Mouse (Mus musculus) small intestine, adult 2 months (tissue): ENCODE measurements at regions not wholly inside any gene's neighbourhood (a gene's known extent, or its start where the extent isn't known, plus 50 kb on each side); places are given as distances from the start of the nearest gene placed in this dataset.

Source experiments
- H3K27ac ChIP-seq: fragments of 200-500 bp; 2 replicates; pipeline ENCODE4 v1.5.1; 2012; ENCODE audit warnings: low read depth, low read length, control low read depth, inconsistent platforms; ENCODE audit not compliant: insufficient read depth
- H3K27me3 ChIP-seq: fragments of 200-500 bp; 2 replicates; pipeline ENCODE4 v1.6.1; 2012; ENCODE audit warnings: mild to moderate bottlenecking, moderate library complexity, low read length, inconsistent platforms; ENCODE audit not compliant: control insufficient read depth, insufficient read depth
- H3K36me3 ChIP-seq: fragments of 200-500 bp; 2 replicates; pipeline ENCODE4 v1.6.1; 2012; ENCODE audit warnings: mild to moderate bottlenecking, low read length, control low read depth, inconsistent platforms; ENCODE audit not compliant: control insufficient read depth, insufficient read depth
- H3K4me1 ChIP-seq: fragments of 200-500 bp; 2 replicates; pipeline ENCODE4 v1.6.1; 2012; ENCODE audit warnings: low read length, inconsistent platforms, mixed read lengths; ENCODE audit not compliant: control insufficient read depth, insufficient read depth, insufficient read length
- H3K4me3 ChIP-seq: fragments of 200-500 bp; 2 replicates; pipeline ENCODE4 v1.5.1; 2012; ENCODE audit warnings: low read depth, mild to moderate bottlenecking, control low read depth, inconsistent platforms, low read length, moderate library complexity
- CTCF ChIP-seq: fragments of 200-500 bp; IDR thresholded peaks from 2 replicates; pipeline ENCODE4 v1.5.1; 2012; ENCODE audit warnings: low read depth, mild to moderate bottlenecking, control low read depth, inconsistent platforms, low read length, moderate library complexity, mixed read lengths; ENCODE audit not compliant: insufficient replicate concordance, insufficient read length; ENCODE audit errors: extremely low read depth
- POLR2A ChIP-seq: fragments of 200-500 bp; IDR thresholded peaks from 2 replicates; pipeline ENCODE4 v1.6.1; 2012; ENCODE audit warnings: low read depth, mild to moderate bottlenecking, control low read depth, inconsistent platforms, low read length, moderate library complexity
- WGBS: fragments of 180-500 bp; shearing (Covaris S2); methylation state at CpG from one replicate; pipeline ENCODE4 v1.1.7; 2018; 5-methylcytosine and 5-hydroxymethylcytosine counted together

GRCm38 (mm10) chr2:114454901-114455300 is 199.9 kb downstream of the Dph6 start:
- no peaks in the 10 kb centered on the region for H3K36me3 ChIP-seq
- TF ChIP-seq POLR2A (no peak), CTCF (no peak)
- no peak overlapping the region for H3K4me3 ChIP-seq
- no peak overlapping the region for H3K27ac ChIP-seq
- no peaks in the 10 kb centered on the region for H3K27me3 ChIP-seq
- WGBS = 71% methylated on average over 2 of the region's 2 CpGs
- no peaks in the 10 kb centered on the region for H3K4me1 ChIP-seq

DNA sequence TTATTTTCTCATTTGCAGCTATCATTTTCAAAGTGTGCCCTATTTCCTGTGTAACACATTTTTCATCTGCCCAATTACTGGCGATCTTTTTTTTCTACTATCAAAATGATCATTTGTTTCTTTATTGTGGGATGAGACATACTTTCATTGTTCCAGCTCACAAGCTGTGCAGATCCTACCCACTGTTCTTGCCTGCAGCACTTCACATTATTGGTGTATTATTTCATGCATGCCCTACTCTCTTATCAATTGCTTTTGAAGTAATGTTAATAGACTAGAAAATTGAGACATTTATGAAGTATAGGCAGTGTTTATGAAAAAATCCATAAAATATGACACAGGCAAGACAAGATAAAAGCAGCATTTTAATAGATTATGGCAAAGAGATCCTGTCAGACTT is 204.6 kb downstream of the Dph6 start:
- 81% methylated on average over 1 of the region's 1 CpGs for WGBS
- H3K27me3 ChIP-seq = no peaks in the 10 kb centered on the region
- H3K4me1 ChIP-seq = no peaks in the 10 kb centered on the region
- TF ChIP-seq POLR2A = no peak
- no peak for TF ChIP-seq CTCF
- H3K36me3 ChIP-seq = no peaks in the 10 kb centered on the region
- no peak overlapping the region for H3K27ac ChIP-seq
- H3K4me3 ChIP-seq = no peak overlapping the region

DNA sequence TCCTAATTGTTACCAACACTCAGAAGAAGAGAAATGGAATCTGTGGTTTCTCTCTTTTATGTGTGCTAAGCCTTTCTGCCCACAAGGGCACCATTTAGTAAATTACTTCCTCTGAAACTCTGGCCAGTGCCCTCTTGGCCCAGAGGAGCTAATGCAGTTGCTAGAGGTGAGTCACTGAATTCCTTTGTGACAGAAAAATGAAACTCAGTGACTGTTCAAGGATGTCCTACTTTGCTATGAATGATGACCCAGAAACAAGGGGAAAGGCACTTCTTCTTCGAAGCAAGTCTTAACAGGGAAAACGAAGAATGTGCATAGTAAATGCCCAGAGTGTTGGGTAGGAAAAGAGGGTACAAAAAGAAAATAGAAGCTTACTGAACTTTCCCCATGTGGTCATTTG is 211.0 kb downstream of the Dph6 start:
- no peaks in the 10 kb centered on the region for H3K27me3 ChIP-seq
- no peaks in the 10 kb centered on the region for H3K4me1 ChIP-seq
- H3K36me3 ChIP-seq = no peaks in the 10 kb centered on the region
- TF ChIP-seq CTCF (no peak), POLR2A (no peak)
- WGBS = 83% methylated on average over 2 of the region's 2 CpGs
- H3K4me3 ChIP-seq = no peak overlapping the region
- H3K27ac ChIP-seq = no peak overlapping the region

DNA sequence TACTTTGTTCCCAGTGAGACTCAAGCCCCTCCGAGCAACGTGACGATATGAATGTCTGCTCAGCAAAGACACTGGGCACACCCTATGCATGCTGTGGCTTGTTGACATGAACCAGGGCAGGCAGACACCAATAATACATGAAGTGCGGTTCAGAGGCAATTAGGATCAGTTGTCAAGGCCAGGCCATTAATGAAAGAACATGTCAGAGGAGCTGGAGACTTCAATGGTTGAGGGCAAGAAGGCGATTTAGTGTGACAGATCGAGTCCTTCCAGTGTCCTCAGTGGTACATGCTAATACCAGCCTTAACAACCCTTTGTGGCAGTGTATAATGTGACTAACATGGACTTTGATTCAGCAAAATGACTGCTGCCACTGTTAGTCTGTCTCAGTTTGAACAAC is 213.8 kb downstream of the Dph6 start:
- 67% methylated on average over 6 of the region's 6 CpGs for WGBS
- no peaks in the 10 kb centered on the region for H3K27me3 ChIP-seq
- no peaks in the 10 kb centered on the region for H3K36me3 ChIP-seq
- no peak for TF ChIP-seq POLR2A
- TF ChIP-seq CTCF = no peak
- no peak overlapping the region for H3K27ac ChIP-seq
- H3K4me3 ChIP-seq = no peak overlapping the region
- H3K4me1 ChIP-seq = no peaks in the 10 kb centered on the region

- no peak overlapping the region for H3K27ac ChIP-seq
- no peak overlapping the region for H3K4me3 ChIP-seq
- H3K27me3 ChIP-seq = no peaks in the 10 kb centered on the region
- WGBS = 58% methylated on average over 1 of the region's 1 CpGs
- H3K36me3 ChIP-seq = no peaks in the 10 kb centered on the region
- TF ChIP-seq POLR2A (no peak), CTCF (no peak)
- no peaks in the 10 kb centered on the region for H3K4me1 ChIP-seq
Measured at GRCm38 (mm10) chr2:114439668-114440067, 215.1 kb downstream of the Dph6 start.

- H3K36me3 ChIP-seq = no peaks in the 10 kb centered on the region
- no peaks in the 10 kb centered on the region for H3K27me3 ChIP-seq
- 45% methylated on average over 3 of the region's 3 CpGs for WGBS
- H3K4me3 ChIP-seq = no peak overlapping the region
- TF ChIP-seq POLR2A (no peak), CTCF (no peak)
- H3K27ac ChIP-seq = no peak overlapping the region
- no peaks in the 10 kb centered on the region for H3K4me1 ChIP-seq
Measured at GRCm38 (mm10) chr2:114438048-114438447, 216.7 kb downstream of the Dph6 start.

GRCm38 (mm10) chr2:114427426-114428157 is 226.3 kb upstream of the Zfp770 start:
- H3K36me3 ChIP-seq = no peaks in the 10 kb centered on the region
- no peaks in the 10 kb centered on the region for H3K27me3 ChIP-seq
- H3K4me1 ChIP-seq = no peaks in the 10 kb centered on the region
- 82% methylated on average over 10 of the region's 10 CpGs for WGBS
- no peak overlapping the region for H3K27ac ChIP-seq
- H3K4me3 ChIP-seq = no peak overlapping the region
- TF ChIP-seq POLR2A (no peak), CTCF (no peak)
